Mouse (Mus musculus): Measurements from ENCODE around the gene Pkig.

GRCm38 (mm10) chr2:163718526-163718925, 60.3 kb downstream of the Pkig start:
- TF ChIP-seq CTCF (IDR thresholded peaks at IDR 0.05; ENCODE audit: borderline replicate concordance, insufficient read depth, low read depth, low read length) (no peak), POLR2A (IDR thresholded peaks at IDR 0.05; ENCODE audit: borderline replicate concordance, insufficient read depth, low read length) (no peak)

Measured in cerebellum, adult 2 months (tissue).